ENCODE assay signal across 35 mouse cellular contexts in genomic region chr11:100948317-100948716, GRCm38 (mm10).
"Had no signal": no experiment of that assay in that cellular context is flagged by ENCODE, and none has a peak within 500 bp of the region (broad histone marks: within the 10 kb centered on the region; RNA-seq: fewer than 3 reads in every experiment).

No protein-coding gene starts in this region.

- DNase-seq: heart, postnatal 10 days; heart, postnatal 14 days; heart, postnatal 36 days; heart, postnatal 4 days; kidney, adult 11 months; kidney, adult 18-20 months; kidney, adult 2 months; kidney, adult 8-10 months; kidney, adult 9 months; kidney, postnatal 10 days; kidney, postnatal 14 days; kidney, postnatal 25 days; kidney, postnatal 36 days; kidney, postnatal 4 days; layer of hippocampus, adult 9-11 months; layer of hippocampus, postnatal 36 days had no signal

- H3K9ac ChIP-seq: heart, embryonic 12.5 days; heart, embryonic 13.5 days; heart, embryonic 15.5 days; hindbrain, embryonic 12.5 days; hindbrain, embryonic 13.5 days; hindbrain, embryonic 14.5 days; hindbrain, embryonic 15.5 days; intestine, embryonic 15.5 days; kidney, embryonic 15.5 days had no signal

- H3K36me3 ChIP-seq: heart, embryonic 10.5 days; heart, embryonic 12.5 days; heart, embryonic 13.5 days; heart, embryonic 15.5 days; hindbrain, embryonic 10.5 days; hindbrain, embryonic 13.5 days; hindbrain, embryonic 15.5 days; intestine, embryonic 15.5 days; kidney, embryonic 15.5 days had no signal

- ATAC-seq: hindbrain, embryonic 16.5 days; hindbrain, postnatal 0 days; inflammation-experienced regulatory T-cells, adult 6 months; intestine, embryonic 15.5 days; intestine, embryonic 16.5 days; intestine, postnatal 0 days had no signal

- H3K9me3 ChIP-seq: heart, embryonic 10.5 days; heart, embryonic 12.5 days; heart, embryonic 15.5 days; hindbrain, embryonic 10.5 days; hindbrain, embryonic 13.5 days; hindbrain, embryonic 15.5 days; intestine, embryonic 15.5 days had no signal

- H3K27me3 ChIP-seq: heart, embryonic 12.5 days; heart, embryonic 13.5 days; heart, embryonic 15.5 days; hindbrain, embryonic 12.5 days; hindbrain, embryonic 13.5 days; hindbrain, embryonic 15.5 days; intestine, embryonic 15.5 days; kidney, embryonic 15.5 days had no signal

- H3K4me1 ChIP-seq: hindbrain, embryonic 10.5 days had no signal

- H3K4me3 ChIP-seq: heart, embryonic 10.5 days; heart, embryonic 12.5 days; heart, embryonic 13.5 days; heart, embryonic 15.5 days; hindbrain, embryonic 10.5 days; hindbrain, embryonic 12.5 days; hindbrain, embryonic 13.5 days; hindbrain, embryonic 15.5 days; intestine, embryonic 15.5 days; kidney, embryonic 15.5 days; layer of hippocampus, adult 2 months had no signal

- H3K27ac ChIP-seq: heart, embryonic 10.5 days; heart, embryonic 13.5 days; heart, embryonic 15.5 days; hindbrain, embryonic 10.5 days; hindbrain, embryonic 12.5 days; hindbrain, embryonic 13.5 days; hindbrain, embryonic 14.5 days; hindbrain, embryonic 15.5 days; hindbrain, postnatal 0 days; intestine, embryonic 15.5 days; kidney, embryonic 15.5 days; kidney, postnatal 0 days; layer of hippocampus, adult 2 months had no signal

- H3K4me2 ChIP-seq: heart, embryonic 11.5 days; heart, embryonic 12.5 days; heart, embryonic 13.5 days; heart, embryonic 15.5 days; hindbrain, embryonic 12.5 days; hindbrain, embryonic 13.5 days; hindbrain, embryonic 14.5 days; hindbrain, embryonic 15.5 days; intestine, embryonic 15.5 days; kidney, embryonic 15.5 days had no signal
